Mouse (Mus musculus) stomach, embryonic 15.5 days (tissue): ENCODE data around the gene Ado. TPM values are rescaled to one million over a fixed set of nuclear protein-coding genes. Genes with fewer than 3 reads are reported as not detected.

ENCODE experiments used
- ATAC-seq: fragments of 200-750 bp; cut with Nextera tagmentation; 2 replicates; pipeline ENCODE4 v1.8.0; 2017; ENCODE audit warnings: low read depth, moderate number of reproducible peaks, moderate TSS enrichment; ENCODE audit not compliant: insufficient read depth, low FRiP score
- H3K27ac ChIP-seq: fragments of 300-500 bp; sonication (generic); 2 replicates; pipeline ENCODE4 v1.5.1; 2015; ENCODE audit warnings: mild to moderate bottlenecking, inconsistent platforms
- H3K27me3 ChIP-seq: fragments of 300-500 bp; sonication (generic); replicated peaks from 2 replicates; pipeline ENCODE4 v1.6.1; 2015; ENCODE audit warnings: inconsistent platforms
- H3K36me3 ChIP-seq: fragments of 300-500 bp; sonication (generic); 2 replicates; pipeline ENCODE4 v1.6.1; 2015; ENCODE audit warnings: inconsistent platforms
- H3K4me1 ChIP-seq: fragments of 300-500 bp; sonication (generic); 2 replicates; pipeline ENCODE4 v1.6.1; 2015; ENCODE audit warnings: inconsistent platforms
- H3K4me2 ChIP-seq: fragments of 300-500 bp; sonication (generic); 2 replicates; pipeline ENCODE4 v1.6.1; 2015; ENCODE audit warnings: mild to moderate bottlenecking, inconsistent platforms
- H3K4me3 ChIP-seq: fragments of 300-500 bp; sonication (generic); replicated peaks from 2 replicates; pipeline ENCODE4 v1.5.1; 2015; ENCODE audit warnings: inconsistent platforms
- H3K9ac ChIP-seq: fragments of 300-500 bp; sonication (generic); 2 replicates; pipeline ENCODE4 v1.6.1; 2015; ENCODE audit warnings: inconsistent platforms
- H3K9me3 ChIP-seq: fragments of 300-500 bp; sonication (generic); 2 replicates; pipeline ENCODE4 v1.6.1; 2016; ENCODE audit warnings: inconsistent platforms
- WGBS: fragments of 180-500 bp; shearing (Covaris S2); methylation state at CpG from one replicate; pipeline ENCODE4 v1.1.7; 2015; 5-methylcytosine and 5-hydroxymethylcytosine counted together
- polyA plus RNA-seq: library from polyadenylated mRNA; unstranded; fragments of >200 nt; fragmentation: Nextera tagmentation; extraction: Ambion mirVana; gene quantifications from 2 replicates; pipeline ENCODE4 v1.2.1, GENCODE M21; 2015

Ado gene
- 55.5 and 55.8 TPM in 2 replicates for polyA plus RNA-seq

DNA sequence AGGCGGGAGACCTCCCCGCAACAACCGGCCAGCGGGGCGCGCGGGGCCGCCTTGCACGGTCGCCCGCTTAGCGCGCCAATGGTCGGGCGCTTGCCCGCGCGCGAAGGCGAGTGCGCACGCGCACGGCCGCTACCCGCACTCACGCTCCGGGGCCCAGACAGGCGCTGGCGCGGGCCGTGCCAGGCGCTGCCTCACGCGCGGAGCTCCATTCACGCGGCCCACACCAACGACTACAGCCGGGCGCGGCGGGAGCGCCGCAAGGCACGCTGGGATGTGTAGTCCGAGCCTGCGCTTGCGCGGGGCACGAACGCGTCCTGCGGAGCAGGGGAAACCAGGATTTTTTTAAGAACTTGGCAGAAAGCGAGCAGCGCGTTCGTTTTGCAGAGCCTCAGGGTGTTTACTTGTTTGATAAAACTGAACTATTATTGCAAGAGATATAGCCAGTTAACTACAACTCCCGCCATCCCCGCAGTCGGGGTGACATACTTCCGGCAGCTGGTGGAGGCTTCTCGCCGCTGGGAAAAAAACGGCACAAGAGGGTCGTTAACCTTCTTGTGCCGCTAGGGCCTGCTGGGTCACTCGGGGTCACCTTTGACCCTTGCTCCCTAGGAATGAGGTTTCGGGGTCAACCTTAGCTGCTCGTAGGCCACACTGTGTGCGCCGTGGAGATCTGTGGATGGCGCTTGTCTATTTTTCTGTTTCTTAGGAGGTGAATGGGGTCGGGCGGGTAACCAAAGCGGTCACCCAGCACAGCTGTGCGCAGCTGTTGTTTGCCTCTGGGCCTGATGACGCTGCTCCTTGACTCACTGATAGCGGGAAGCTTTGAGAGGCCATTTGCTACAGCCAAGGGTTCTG, at the start of gene Ado:
Gene Ado (minus strand): TSS at position 79 of the 855 bp plus-strand sequence.
- Histone ChIP-seq H3K9me3 (no peaks in the 10 kb centered on the region), H3K9ac (peak within 1 kb of the TSS; percentile 78), H3K4me1 (0 out of 2 replicates have a peak, but pooled peaks cover 12% of the 10 kb centered on the region), H3K4me3 (peak within 1 kb of the TSS; percentile 88), H3K36me3 (no peaks in the 10 kb centered on the region), H3K27ac (peak within 1 kb of the TSS; percentile 94), H3K4me2 (peak within 1 kb of the TSS; percentile 93), H3K27me3 (no peaks in the 10 kb centered on the region)
- WGBS = under 1% methylated on average over 79 of the region's 79 CpGs
- ATAC-seq = peak; percentile 95

DNA sequence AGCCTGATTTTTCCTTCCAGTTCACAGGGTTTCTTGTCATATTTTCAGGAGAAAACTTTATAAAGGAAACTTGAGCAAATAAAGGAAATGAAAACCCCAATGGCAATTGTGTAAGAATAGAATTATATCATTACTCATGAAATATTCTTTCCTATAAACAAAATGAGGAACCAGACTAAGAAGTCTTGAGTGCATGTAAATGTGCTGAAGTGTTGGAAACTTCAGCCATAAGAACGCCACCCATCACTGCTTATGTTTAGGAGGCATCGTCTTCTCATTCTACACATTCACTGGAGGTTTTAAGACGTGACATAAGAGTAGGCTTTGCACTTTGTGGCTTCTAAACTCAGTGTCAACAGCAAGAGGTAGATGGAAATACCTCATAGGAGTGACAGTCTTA, 46.5 kb upstream of the Ado start:
- no peak overlapping the region for H3K4me3 ChIP-seq
- H3K4me2 ChIP-seq = no peak overlapping the region
- no peak overlapping the region for H3K9ac ChIP-seq
- H3K27me3 ChIP-seq = no peaks in the 10 kb centered on the region
- H3K4me1 ChIP-seq = no peaks in the 10 kb centered on the region
- 81% methylated on average over 3 of the region's 3 CpGs for WGBS
- H3K27ac ChIP-seq = no peak overlapping the region
- no peak for ATAC-seq
- H3K9me3 ChIP-seq = no peaks in the 10 kb centered on the region
- H3K36me3 ChIP-seq = no peaks in the 10 kb centered on the region

DNA sequence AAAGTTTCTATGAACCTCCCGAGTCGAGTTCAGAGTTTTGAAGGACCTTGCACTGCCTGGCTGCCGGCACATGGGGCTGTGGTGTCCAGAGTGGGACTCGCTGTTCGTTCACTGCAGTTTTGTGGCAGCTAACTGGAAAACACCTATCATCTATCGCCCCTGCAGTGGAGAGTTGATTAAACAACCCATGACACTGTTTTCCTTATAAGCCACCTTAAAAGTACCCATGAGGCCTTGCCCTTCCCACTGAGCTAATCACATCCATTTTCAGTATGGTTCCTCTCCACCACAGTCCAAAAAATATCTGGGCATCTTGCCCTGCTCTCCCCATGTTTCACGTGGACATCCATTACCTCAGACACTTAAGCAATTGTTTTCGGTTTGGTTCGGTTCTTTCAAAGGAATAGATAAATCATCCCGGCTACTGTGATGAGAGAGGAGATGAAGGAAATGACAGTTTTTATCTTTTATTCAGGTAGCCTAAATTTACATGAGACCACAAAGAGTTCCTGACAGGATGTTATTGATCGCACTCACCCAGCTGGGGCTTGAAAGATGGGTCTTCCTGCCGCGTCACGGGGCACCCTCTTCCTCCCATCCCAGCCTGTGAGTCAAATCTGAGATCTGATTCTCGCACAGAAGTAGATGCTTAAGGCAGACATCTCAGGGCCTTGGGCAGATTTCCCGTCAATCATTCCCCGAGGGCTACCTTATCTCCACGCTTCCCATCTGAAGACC, 37.3 kb upstream of the Ado start:
- Histone ChIP-seq H3K36me3 (no peaks in the 10 kb centered on the region), H3K4me3 (no peak overlapping the region), H3K4me2 (no peak overlapping the region), H3K9ac (no peak overlapping the region), H3K27ac (no peak overlapping the region), H3K4me1 (no peaks in the 10 kb centered on the region), H3K9me3 (no peaks in the 10 kb centered on the region), H3K27me3 (no peaks in the 10 kb centered on the region)
- 72% methylated on average over 18 of the region's 18 CpGs for whole genome bisulfite sequencing
- no peak for ATAC-seq

DNA sequence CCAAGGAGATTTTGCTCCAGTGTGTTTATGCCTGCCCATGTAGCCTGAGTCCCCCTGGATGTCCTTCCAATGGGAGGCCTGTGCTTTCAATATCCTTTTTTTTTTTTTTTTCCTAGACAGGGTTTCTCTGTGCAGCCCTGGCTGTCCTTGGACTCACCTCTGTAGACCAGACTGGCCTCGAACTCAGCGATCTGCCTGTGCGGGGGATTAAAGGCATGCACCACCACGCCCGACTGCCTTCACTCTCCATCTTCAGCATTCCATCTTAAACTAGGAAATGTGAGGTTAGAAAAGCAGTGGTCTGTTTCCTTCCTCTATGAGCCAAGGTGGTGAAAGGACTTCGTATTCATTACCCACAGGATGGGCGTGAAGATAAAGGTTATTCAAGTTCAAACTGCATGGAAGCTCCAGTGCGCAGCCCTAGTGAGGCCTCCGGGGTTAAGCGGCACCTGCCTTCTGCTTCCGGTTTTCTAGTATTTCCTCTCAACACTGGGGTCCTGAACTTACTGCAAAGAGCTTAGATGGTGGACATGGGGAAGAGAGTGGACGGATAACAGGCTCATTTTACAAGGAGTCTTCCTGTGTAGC, 33.0 kb upstream of the Ado start:
- Histone ChIP-seq H3K9ac (no peak overlapping the region), H3K4me2 (no peak overlapping the region), H3K4me3 (no peak overlapping the region), H3K27ac (no peak overlapping the region), H3K27me3 (no peaks in the 10 kb centered on the region), H3K36me3 (no peaks in the 10 kb centered on the region), H3K9me3 (no peaks in the 10 kb centered on the region), H3K4me1 (no peaks in the 10 kb centered on the region)
- ATAC-seq = no peak
- 74% methylated on average over 12 of the region's 12 CpGs for WGBS

DNA sequence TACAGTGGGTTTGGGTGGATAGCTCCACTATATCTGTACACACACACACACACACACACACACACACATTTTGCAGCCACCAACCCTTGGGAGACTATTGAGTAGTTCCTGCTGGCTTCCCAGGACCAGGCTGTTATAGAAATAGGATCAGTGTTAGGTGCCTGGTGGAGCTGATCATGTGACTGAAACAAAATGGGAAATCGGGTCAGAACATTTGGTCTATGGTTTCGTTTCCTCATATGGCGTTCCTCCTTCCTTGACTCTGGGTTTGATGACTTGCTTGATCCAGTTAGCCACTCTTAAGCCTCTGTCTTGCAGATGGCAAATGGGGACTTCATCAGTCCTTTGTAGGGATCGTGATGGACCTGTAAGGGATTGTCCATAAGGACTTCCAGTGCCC, 31.1 kb upstream of the Ado start:
- Histone ChIP-seq H3K4me2 (no peak overlapping the region), H3K9ac (no peak overlapping the region), H3K4me3 (no peak overlapping the region), H3K4me1 (no peaks in the 10 kb centered on the region), H3K27me3 (no peaks in the 10 kb centered on the region), H3K27ac (no peak overlapping the region), H3K9me3 (no peaks in the 10 kb centered on the region), H3K36me3 (no peaks in the 10 kb centered on the region)
- 78% methylated on average over 4 of the region's 4 CpGs for whole genome bisulfite sequencing
- no peak for ATAC-seq

DNA sequence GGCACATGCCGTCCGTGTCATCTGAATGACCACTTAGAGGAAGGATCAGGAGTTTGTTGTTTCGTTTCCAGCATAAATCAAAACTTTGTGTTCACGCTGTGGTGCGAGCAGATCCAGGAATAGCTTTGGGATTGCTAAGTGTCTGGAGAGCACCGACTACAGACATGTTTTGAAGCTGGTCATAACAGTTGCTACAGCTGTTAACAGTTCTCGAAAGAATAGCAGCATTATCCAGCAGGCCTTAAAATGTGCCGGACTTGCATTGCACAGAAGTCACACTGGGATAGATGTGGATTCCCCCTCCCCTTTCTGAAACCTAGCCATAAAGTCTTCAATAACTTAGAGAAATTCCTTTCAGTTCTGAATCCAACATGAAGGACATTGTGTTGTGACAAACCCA, 24.6 kb upstream of the Ado start:
- H3K4me3 ChIP-seq = no peak overlapping the region
- ATAC-seq = no peak
- H3K9ac ChIP-seq = no peak overlapping the region
- no peaks in the 10 kb centered on the region for H3K27me3 ChIP-seq
- WGBS = 49% methylated on average over 8 of the region's 8 CpGs
- no peak overlapping the region for H3K4me2 ChIP-seq
- H3K4me1 ChIP-seq = no peaks in the 10 kb centered on the region; the same call in 1 of the 2 replicates
- no peaks in the 10 kb centered on the region for H3K9me3 ChIP-seq
- no peaks in the 10 kb centered on the region for H3K36me3 ChIP-seq
- no peak overlapping the region for H3K27ac ChIP-seq

DNA sequence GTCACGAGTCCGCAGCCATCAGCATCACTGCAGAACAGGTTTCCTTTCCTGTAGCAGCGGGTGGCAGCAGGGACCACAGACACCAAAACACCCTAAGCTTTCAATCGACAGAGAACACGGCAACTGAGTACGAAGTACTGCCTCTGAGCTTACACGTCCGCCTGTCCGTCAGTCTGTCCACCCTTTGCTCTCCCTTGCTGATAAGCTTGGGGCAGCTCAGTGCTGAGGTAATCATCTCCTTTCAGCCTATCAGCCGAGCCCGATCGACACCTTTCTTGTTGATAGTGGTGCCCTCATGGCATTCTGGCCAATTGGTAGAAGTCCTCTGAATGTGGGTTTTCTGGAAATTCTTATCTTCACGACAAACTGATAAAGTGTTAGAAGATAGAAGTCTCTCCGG, 22.7 kb upstream of the Ado start:
- 77% methylated on average over 14 of the region's 14 CpGs for WGBS
- H3K9ac ChIP-seq = no peak overlapping the region
- H3K4me3 ChIP-seq = no peak overlapping the region
- no peaks in the 10 kb centered on the region for H3K36me3 ChIP-seq
- no peaks in the 10 kb centered on the region; the same call in 1 of the 2 replicates for H3K4me1 ChIP-seq
- no peak overlapping the region for H3K4me2 ChIP-seq
- ATAC-seq = no peak
- no peaks in the 10 kb centered on the region for H3K9me3 ChIP-seq
- H3K27ac ChIP-seq = no peak overlapping the region
- no peaks in the 10 kb centered on the region for H3K27me3 ChIP-seq

DNA sequence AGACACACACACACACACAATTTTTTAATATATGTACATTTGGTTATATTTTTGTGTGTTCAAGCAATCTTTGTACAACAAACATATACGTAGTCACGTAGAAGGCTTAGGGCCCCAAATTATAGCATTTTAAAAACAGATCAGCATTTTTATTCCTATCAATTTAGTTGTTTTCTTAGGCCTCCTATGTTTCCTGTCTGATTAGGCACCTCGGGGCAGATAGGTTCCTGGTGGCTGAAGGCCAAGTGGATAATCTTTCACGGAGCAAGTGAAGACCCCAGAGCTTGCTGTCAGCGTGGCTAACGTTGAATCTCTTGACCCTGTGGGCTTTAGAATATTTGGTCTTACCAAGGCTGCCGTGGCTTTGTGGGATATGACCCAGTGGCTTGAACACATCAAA, 20.8 kb upstream of the Ado start:
- Histone ChIP-seq H3K9me3 (no peaks in the 10 kb centered on the region), H3K9ac (no peak overlapping the region), H3K4me3 (no peak overlapping the region), H3K4me2 (no peak overlapping the region), H3K36me3 (no peaks in the 10 kb centered on the region), H3K4me1 (no peaks in the 10 kb centered on the region; the same call in 1 of the 2 replicates), H3K27me3 (no peaks in the 10 kb centered on the region), H3K27ac (no peak overlapping the region)
- ATAC-seq = no peak
- 70% methylated on average over 7 of the region's 7 CpGs for WGBS

DNA sequence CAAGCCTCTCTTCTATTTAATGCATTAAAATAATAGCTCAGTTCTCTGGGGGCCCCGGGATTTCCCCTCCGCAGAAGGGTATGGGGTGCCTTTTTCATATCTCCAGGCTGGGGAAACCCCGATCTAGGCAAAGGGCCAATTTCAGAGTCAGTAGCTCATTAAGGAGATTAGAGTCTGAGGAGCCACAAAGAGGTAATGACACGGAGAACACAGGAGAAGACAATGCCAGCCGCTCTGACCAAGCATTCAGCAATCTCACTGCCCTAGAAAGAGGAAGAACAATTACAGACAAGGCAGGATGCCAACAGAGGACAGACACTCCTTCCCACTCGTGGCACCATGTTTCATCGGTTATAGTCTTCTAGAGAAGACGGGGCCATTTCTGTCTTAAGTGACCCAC, 17.3 kb upstream of the Ado start:
- ATAC-seq = no peak

DNA sequence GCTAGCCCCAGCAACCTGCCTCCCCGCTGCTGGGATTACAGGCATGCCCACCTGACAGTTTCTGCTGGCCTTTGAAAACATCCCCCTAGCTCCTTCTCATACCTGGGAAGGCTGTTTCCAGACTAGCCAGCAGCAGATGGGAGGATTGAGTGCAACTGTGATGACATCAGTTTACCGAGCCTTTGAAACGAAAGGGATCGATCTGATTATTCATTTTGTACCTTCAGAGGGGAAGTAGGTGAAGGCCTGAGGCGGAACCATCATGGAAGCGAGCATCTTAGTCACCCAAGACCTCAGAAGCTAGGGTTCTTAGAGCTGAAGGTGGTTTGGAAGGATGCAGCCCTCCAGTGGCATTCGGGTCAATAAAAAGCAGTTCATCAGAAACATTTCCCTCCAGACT, 15.8 kb upstream of the Ado start:
- 94% methylated on average over 7 of the region's 7 CpGs for WGBS
- Histone ChIP-seq H3K4me1 (no peaks in the 10 kb centered on the region), H3K4me2 (no peak overlapping the region), H3K27me3 (no peaks in the 10 kb centered on the region), H3K36me3 (no peaks in the 10 kb centered on the region), H3K27ac (no peak overlapping the region), H3K9ac (no peak overlapping the region), H3K9me3 (no peaks in the 10 kb centered on the region), H3K4me3 (no peak overlapping the region)
- ATAC-seq = no peak

More for the DNA sequence above, 17.3 kb upstream of the Ado start:
- Histone ChIP-seq H3K27me3 (no peaks in the 10 kb centered on the region), H3K4me1 (no peaks in the 10 kb centered on the region), H3K4me3 (no peak overlapping the region), H3K4me2 (no peak overlapping the region), H3K27ac (no peak overlapping the region), H3K9ac (no peak overlapping the region), H3K36me3 (no peaks in the 10 kb centered on the region), H3K9me3 (no peaks in the 10 kb centered on the region)
- WGBS = 76% methylated on average over 8 of the region's 8 CpGs

DNA sequence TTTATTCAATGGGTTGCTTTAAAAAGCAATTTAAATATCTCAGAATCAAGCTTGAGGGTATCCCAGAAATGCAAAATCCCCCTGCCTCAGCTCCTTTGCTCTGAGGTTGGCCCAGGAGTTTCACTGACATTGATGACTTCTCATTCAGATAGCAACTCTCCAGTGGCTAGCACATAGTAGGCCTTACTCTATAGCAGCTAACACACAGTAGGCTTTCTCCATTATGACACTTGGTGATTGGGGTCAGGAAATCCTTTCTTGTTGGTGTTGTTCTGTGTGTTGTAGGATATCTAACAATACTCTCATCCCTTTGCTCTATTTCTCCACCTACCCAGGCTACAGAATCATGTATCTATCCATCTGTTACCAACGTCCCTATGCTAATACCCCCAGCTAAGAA, 12.4 kb upstream of the Ado start:
- H3K36me3 ChIP-seq = no peaks in the 10 kb centered on the region
- WGBS = 58% methylated on average over 1 of the region's 1 CpGs
- ATAC-seq = no peak

More for the DNA sequence above, 12.4 kb upstream of the Ado start:
- Histone ChIP-seq H3K27me3 (no peaks in the 10 kb centered on the region), H3K9ac (no peak overlapping the region), H3K4me3 (no peak overlapping the region), H3K4me2 (no peak overlapping the region), H3K27ac (no peak overlapping the region), H3K9me3 (no peaks in the 10 kb centered on the region), H3K4me1 (no peaks in the 10 kb centered on the region)
